Mouse (Mus musculus) lung, postnatal 0 days (tissue): ENCODE measurements at regions not wholly inside any gene's neighbourhood (a gene's known extent, or its start where the extent isn't known, plus 50 kb on each side); places are given as distances from the start of the nearest gene placed in this dataset.

Experiments
- CTCF ChIP-seq: IDR thresholded peaks from 2 replicates; pipeline ENCODE4 v1.5.1; 2016; ENCODE audit warnings: antibody characterized with exemption, mild to moderate bottlenecking
- EP300 ChIP-seq: IDR thresholded peaks from 2 replicates; pipeline ENCODE4 v1.6.1; 2016; ENCODE audit warnings: antibody characterized with exemption, mild to moderate bottlenecking, control low read depth

DNA sequence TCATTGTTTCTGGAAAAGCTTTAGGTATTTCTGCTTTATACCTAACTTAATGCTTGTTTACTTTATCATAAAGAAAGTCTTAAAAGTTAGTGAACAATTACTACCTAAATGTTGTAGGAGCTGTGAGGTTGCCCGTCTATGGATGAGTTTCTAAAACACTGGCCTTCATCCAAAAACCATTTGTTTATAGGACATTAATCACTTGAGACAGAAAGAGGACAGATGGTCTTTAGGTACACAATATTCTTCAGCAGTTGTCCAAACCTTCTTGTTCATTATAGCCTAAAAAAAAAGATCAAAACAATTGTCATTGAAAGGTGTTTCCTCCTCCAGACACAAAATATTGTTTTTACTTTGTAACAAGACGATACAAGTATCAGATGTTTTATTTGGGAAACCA is 891.3 kb upstream of the Ddx18 start:
- TF ChIP-seq CTCF (no peak), EP300 (no peak)
